Mouse (Mus musculus) embryonic facial prominence, embryonic 12.5 days (tissue): ENCODE measurements around the gene Agps. TPM values are rescaled to one million over a fixed set of nuclear protein-coding genes. Genes with fewer than 3 reads are reported as not detected.

ENCODE experiments used
- ATAC-seq: fragments of 200-750 bp; cut with Nextera tagmentation; 2 replicates; pipeline ENCODE4 v1.8.0; 2017; ENCODE audit not compliant: insufficient number of reproducible peaks, insufficient read depth, low FRiP score, low TSS enrichment
- H3K27ac ChIP-seq: fragments of 300-500 bp; sonication (generic); 2 replicates; pipeline ENCODE4 v1.5.1; 2016; ENCODE audit warnings: mild to moderate bottlenecking
- H3K27me3 ChIP-seq: fragments of 300-500 bp; sonication (generic); 2 replicates; pipeline ENCODE4 v1.6.1; 2016; ENCODE audit warnings: mild to moderate bottlenecking, moderate library complexity
- H3K36me3 ChIP-seq: fragments of 300-500 bp; sonication (generic); 2 replicates; pipeline ENCODE4 v1.6.1; 2016; ENCODE audit warnings: mild to moderate bottlenecking
- H3K4me1 ChIP-seq: fragments of 300-500 bp; sonication (generic); 2 replicates; pipeline ENCODE4 v1.6.1; 2016
- H3K4me2 ChIP-seq: fragments of 300-500 bp; sonication (generic); replicated peaks from 2 replicates; pipeline ENCODE4 v1.6.1; 2016; ENCODE audit warnings: mild to moderate bottlenecking, moderate library complexity
- H3K4me3 ChIP-seq: fragments of 300-500 bp; sonication (generic); 2 replicates; pipeline ENCODE4 v1.5.1; 2016; ENCODE audit warnings: mild to moderate bottlenecking
- H3K9ac ChIP-seq: fragments of 300-500 bp; sonication (generic); 2 replicates; pipeline ENCODE4 v1.6.1; 2016; ENCODE audit warnings: mild to moderate bottlenecking, moderate library complexity
- H3K9me3 ChIP-seq: fragments of 300-500 bp; sonication (generic); 2 replicates; pipeline ENCODE4 v1.6.1; 2016; ENCODE audit warnings: mild to moderate bottlenecking, moderate library complexity
- WGBS: fragments of 180-500 bp; shearing (Covaris S2); methylation state at CpG from one replicate; pipeline ENCODE4 v1.1.7; 2016; 5-methylcytosine and 5-hydroxymethylcytosine counted together
- polyA plus RNA-seq: library from polyadenylated mRNA; unstranded; fragments of >200 nt; fragmentation: Nextera tagmentation; extraction: Ambion mirVana; gene quantifications from 2 replicates; pipeline ENCODE4 v1.2.1, GENCODE M21; 2016

Gene Agps
- polyA plus RNA-seq, 1 experiment from 2014 or later = 46.6 TPM

DNA sequence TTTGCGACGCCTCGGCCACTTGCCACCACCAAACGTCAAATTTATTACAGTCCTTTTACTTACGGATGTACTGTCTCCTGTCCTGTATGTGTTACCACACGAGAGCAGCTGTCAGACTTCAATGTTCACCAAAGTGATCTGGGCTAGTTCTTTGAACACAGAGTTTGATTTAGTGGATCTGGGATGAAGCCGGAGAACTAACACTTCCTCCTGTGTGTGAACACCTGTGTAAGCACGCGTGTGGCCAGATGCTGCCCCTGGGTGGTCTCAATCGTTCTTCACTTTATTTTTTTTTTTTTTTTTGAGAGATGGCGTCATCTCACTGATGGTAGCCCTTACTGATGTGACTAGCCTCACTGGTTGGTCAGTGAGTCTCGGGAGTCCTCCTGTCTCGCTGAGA lies 17.1 kb upstream of the Agps start:
- no peak overlapping the region for H3K27ac ChIP-seq
- no peaks in the 10 kb centered on the region for H3K36me3 ChIP-seq
- H3K9ac ChIP-seq = no peak overlapping the region
- 65% methylated on average over 13 of the region's 13 CpGs for WGBS
- ATAC-seq = no peak
- H3K4me1 ChIP-seq = peaks cover 6% of the 10 kb centered on the region; the same call in 1 of the 2 replicates
- H3K4me3 ChIP-seq = no peak overlapping the region
- no peaks in the 10 kb centered on the region for H3K27me3 ChIP-seq
- H3K9me3 ChIP-seq = no peaks in the 10 kb centered on the region
- no peak overlapping the region for H3K4me2 ChIP-seq

DNA sequence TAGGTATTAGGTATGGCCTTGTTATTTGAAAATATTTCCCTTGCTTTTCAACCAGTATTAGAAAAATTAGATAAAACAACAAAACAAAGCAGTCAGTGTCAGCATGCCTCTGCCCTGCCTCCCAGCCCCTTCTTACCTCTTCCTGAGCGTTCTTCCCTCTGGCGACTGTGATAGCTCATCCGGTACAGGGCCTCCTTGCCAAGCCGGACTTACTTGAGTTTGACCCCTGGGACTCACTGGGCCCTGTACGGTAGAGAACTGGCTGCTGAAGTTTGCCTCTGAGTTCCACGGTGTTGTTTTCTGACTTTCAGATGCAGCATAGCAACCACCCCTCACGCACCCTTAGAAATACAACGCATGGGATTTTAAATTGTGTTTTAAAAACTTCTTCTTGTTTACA lies 16.5 kb upstream of the Agps start:
- 48% methylated on average over 8 of the region's 8 CpGs for WGBS
- Histone ChIP-seq H3K9me3 (no peaks in the 10 kb centered on the region), H3K36me3 (no peaks in the 10 kb centered on the region), H3K4me3 (no peak overlapping the region), H3K4me2 (no peak overlapping the region), H3K27ac (no peak overlapping the region), H3K4me1 (peaks cover 6% of the 10 kb centered on the region; the same call in 1 of the 2 replicates), H3K9ac (no peak overlapping the region), H3K27me3 (no peaks in the 10 kb centered on the region)
- no peak for ATAC-seq

DNA sequence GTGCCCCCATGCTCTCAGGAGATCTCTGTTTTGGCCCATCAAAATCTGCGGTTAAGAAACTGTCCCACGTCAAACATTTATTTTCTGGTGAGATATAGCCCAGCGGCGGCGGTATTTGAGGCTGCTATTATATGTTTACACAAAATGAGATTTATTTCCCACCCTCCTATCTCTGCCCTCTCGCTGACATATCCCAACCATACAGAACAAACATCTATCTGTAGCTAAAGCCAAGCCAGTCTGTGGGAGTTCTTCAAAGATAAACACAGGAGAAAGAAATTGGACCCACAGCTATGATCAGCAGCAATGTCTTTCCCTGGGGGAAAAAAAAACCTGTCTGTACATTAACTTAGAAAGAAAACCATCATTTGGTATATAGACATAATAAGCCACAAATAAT lies 15.3 kb upstream of the Agps start:
- Histone ChIP-seq H3K36me3 (no peaks in the 10 kb centered on the region), H3K9ac (no peak overlapping the region), H3K9me3 (no peaks in the 10 kb centered on the region), H3K27ac (no peak overlapping the region), H3K4me2 (no peak overlapping the region), H3K4me1 (peaks cover 6% of the 10 kb centered on the region; the same call in 1 of the 2 replicates), H3K27me3 (no peaks in the 10 kb centered on the region), H3K4me3 (no peak overlapping the region)
- ATAC-seq = no peak
- WGBS = 82% methylated on average over 6 of the region's 6 CpGs

DNA sequence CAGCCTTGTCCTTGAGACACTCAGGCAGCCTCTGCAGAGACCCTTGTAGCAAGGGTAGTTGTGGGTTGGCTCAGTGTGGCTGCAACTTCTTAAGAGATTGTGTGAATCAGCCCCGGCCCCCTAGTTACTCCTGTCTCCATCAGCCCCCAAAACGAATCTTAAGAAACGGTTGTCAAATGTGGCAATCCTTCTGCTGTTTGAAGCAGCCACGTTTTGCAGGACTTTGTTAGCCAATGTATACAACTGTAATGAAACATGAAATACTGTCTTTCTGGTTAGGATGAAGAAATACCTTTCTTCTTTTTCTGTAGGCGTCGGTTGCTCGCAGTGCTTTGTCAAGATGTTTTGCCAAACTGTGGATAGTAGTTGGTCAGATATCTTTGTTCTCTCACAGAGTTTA lies 13.3 kb upstream of the Agps start:
- Histone ChIP-seq H3K27me3 (no peaks in the 10 kb centered on the region), H3K36me3 (no peaks in the 10 kb centered on the region), H3K9me3 (no peaks in the 10 kb centered on the region), H3K4me2 (no peak overlapping the region), H3K27ac (no peak overlapping the region), H3K4me1 (peaks cover 6% of the 10 kb centered on the region; the same call in 1 of the 2 replicates), H3K9ac (no peak overlapping the region), H3K4me3 (no peak overlapping the region)
- ATAC-seq = no peak
- WGBS = 82% methylated on average over 7 of the region's 7 CpGs

DNA sequence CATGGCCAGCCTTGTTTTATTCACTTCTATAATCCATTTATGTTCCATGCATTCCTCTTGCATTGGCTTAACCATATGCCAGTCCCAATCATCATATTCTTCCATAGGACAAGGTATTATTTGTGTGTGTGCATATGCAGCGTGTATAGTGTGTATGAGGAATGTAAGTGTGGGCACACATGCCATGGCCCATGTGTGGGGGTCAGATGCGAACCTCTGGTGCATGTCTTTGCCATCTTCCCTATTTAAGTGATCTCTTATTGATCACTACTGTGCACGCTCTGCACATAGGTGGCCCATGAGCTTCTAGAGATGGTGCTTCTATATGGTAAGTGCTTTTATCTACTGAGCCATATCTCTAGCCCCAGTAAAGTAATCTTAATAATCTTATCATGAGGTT lies 12.2 kb upstream of the Agps start:
- Histone ChIP-seq H3K9me3 (no peaks in the 10 kb centered on the region), H3K27ac (no peak overlapping the region), H3K27me3 (no peaks in the 10 kb centered on the region), H3K4me1 (0 out of 2 replicates have a peak, but pooled peaks cover 3% of the 10 kb centered on the region), H3K36me3 (no peaks in the 10 kb centered on the region), H3K9ac (no peak overlapping the region), H3K4me3 (no peak overlapping the region), H3K4me2 (no peak overlapping the region)
- no peak for ATAC-seq
- WGBS = 95% methylated on average over 3 of the region's 3 CpGs

DNA sequence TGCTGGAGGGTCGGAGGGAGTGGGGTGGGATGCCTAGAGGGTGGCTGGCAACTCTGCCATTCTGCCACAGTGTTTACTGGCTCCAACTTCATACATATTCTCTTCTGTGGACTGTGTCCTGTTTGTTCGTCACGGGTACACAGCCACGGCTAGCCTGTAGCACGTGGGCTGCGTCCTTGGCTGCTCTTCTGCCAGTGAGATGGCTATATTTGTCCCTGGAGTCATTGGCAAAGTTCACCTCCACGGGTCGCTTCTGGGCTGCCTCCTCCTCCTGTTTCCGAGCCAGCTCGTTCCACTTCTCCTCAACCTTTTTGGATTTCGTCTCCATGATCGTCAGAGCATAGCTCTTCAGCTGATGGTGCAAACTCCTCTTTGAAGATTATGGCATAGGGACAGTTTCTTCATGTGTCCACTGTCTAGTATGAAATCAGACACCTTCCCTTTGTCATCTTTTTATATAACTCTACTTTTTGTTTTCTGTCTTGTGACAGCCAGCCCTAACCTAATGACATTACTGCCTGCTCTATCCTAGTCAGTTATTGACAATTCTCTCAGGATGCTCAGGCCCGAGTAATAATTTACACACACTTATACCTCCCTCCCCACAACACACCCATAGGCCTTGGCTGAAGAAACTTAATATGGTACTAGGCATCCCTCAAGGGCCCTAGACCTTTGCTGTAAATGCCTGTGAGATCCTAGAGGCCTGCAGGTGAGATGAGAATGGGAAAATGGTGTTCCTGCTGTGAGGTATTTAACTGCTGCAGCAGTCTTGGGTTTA lies 9.8 kb upstream of the Agps start:
- no peak for ATAC-seq
- Histone ChIP-seq H3K4me3 (no peak overlapping the region), H3K4me1 (0 out of 2 replicates have a peak, but pooled peaks cover 3% of the 10 kb centered on the region), H3K9me3 (no peaks in the 10 kb centered on the region), H3K9ac (no peak overlapping the region), H3K4me2 (no peak overlapping the region), H3K36me3 (no peaks in the 10 kb centered on the region), H3K27me3 (no peaks in the 10 kb centered on the region), H3K27ac (no peak overlapping the region)
- 88% methylated on average over 13 of the region's 13 CpGs for WGBS

DNA sequence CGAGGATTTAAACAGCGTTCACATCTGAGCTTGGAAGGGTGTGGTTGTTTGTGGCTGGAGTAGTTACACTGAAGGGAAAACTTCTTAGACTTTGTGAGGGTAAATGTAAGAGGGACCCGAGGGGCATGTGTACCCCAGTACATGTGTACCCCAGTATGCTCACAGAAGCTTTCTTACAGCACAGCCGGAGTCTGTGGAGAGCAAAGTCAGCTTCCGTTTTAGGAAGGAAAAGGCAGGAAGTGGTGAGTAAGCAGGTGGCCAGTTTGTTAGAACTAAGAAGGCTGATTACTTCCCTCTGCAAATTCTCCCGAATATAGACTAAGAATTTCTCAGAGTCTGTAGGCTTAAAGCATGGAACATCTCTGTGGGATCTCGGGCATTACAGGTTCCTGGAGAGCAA lies 8.2 kb upstream of the Agps start:
- Histone ChIP-seq H3K27ac (no peak overlapping the region), H3K9me3 (no peaks in the 10 kb centered on the region), H3K4me2 (no peak overlapping the region), H3K36me3 (no peaks in the 10 kb centered on the region), H3K27me3 (no peaks in the 10 kb centered on the region), H3K9ac (no peak overlapping the region), H3K4me3 (no peak overlapping the region), H3K4me1 (no peaks in the 10 kb centered on the region)
- 65% methylated on average over 7 of the region's 7 CpGs for whole genome bisulfite sequencing
- no peak for ATAC-seq

DNA sequence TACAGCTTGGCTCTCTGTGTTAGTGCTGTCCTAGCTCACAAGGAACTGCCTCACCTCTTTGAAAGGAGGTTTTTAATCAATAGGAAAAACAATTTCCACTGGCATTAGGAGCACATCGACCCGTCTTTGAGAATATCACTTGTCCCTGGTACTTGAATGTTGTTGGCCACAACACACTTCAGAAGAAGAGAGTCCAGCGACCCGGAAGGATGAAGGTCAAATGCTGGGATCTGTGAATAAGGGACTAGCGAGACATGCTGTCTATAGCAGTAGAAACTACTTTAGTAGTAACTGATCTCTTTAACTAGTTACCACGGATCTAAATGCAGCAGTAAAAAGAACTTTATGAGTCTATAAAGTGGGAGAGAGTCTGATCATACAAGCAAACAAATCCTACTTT lies 7.8 kb upstream of the Agps start:
- no peak for ATAC-seq
- no peak overlapping the region for H3K27ac ChIP-seq
- no peaks in the 10 kb centered on the region for H3K36me3 ChIP-seq
- no peaks in the 10 kb centered on the region for H3K4me1 ChIP-seq
- no peak overlapping the region for H3K4me2 ChIP-seq
- no peaks in the 10 kb centered on the region for H3K9me3 ChIP-seq
- no peaks in the 10 kb centered on the region for H3K27me3 ChIP-seq
- no peak overlapping the region for H3K9ac ChIP-seq
- H3K4me3 ChIP-seq = no peak overlapping the region
- 60% methylated on average over 6 of the region's 6 CpGs for WGBS

DNA sequence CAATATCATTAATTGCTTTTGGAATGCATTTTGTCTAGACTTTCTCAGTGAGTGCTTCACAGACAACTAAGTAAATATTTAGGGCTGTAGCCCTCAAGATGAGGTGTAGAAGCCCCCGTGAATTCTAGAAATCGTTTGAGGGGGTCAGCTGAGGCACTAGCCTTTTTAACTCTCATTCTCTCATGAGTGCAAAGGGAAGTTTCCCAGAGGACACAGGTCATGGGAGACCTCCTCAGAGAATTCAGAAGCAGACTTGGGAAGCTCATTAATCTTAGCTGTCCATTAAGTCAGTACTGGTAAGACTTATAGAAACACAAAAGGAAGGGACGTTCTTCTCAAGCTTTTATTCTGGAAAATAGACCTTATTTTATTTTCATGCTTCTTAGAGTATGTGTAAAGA lies 7.1 kb upstream of the Agps start:
- H3K9me3 ChIP-seq = no peaks in the 10 kb centered on the region
- H3K36me3 ChIP-seq = no peaks in the 10 kb centered on the region
- 39% methylated on average over 3 of the region's 3 CpGs for WGBS
- no peak overlapping the region for H3K27ac ChIP-seq
- no peak for ATAC-seq
- H3K27me3 ChIP-seq = no peaks in the 10 kb centered on the region
- H3K4me2 ChIP-seq = no peak overlapping the region
- H3K9ac ChIP-seq = no peak overlapping the region
- H3K4me1 ChIP-seq = no peaks in the 10 kb centered on the region
- no peak overlapping the region for H3K4me3 ChIP-seq

DNA sequence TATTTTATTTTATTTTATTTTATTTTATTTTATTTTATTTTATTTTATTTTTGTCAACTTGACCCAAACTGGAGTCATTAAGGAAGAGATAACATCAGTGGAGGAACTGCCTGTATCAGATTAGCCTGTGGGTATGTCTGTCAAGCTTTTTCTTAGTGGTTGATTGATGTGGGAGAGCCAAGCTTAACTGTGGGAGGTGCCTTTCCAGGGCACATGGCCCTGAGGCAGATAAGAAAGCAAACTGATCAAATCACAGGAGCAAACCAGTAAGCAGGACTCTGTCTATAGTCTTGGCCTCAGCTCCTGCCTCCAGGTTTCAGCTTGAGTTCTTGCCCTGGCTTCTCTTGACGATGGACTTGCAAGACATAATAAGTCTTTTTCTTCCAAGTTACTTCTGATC lies 6.4 kb upstream of the Agps start:
- Histone ChIP-seq H3K9me3 (no peaks in the 10 kb centered on the region), H3K27me3 (no peaks in the 10 kb centered on the region), H3K4me3 (no peak overlapping the region), H3K36me3 (no peaks in the 10 kb centered on the region), H3K9ac (no peak overlapping the region), H3K4me1 (no peaks in the 10 kb centered on the region), H3K4me2 (no peak overlapping the region), H3K27ac (no peak overlapping the region)
- no peak for ATAC-seq
- WGBS = 48% methylated on average over 1 of the region's 1 CpGs

DNA sequence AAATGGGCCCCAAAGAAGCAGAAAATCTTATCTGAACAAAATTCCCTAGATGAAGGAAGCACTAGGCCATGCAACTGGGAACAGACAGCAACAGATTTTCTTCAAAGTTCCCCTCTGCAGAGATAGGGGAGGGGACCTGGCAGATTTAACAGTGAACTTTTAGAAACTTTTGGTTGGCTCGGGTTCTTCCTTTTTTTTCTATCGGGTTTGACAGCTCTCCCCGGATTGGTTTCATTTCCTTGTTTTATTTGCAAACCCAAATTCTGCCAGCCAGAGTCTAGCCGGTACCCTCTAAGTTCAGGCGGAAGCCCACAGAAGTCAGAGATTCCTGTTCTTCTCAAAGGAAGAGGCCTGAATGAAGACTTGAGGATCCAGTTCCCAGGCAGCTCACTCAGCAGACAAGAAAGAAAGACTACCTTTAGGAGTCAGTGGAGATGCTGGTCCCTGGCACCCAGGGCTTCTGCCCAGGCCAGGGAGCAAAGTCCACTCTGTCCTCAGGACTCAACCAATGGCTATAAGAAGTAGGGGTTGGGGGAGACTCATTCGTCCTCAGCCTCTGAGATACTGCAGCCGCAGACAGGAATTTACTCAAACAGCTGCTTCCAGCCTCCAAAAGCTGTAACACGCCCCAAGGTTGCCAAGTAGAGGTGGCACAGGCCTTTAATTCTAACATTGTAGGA lies 2.9 kb upstream of the Agps start:
- ATAC-seq = no peak
- H3K9ac ChIP-seq = no peak overlapping the region
- WGBS = 78% methylated on average over 8 of the region's 8 CpGs
- no peak overlapping the region for H3K4me3 ChIP-seq
- H3K36me3 ChIP-seq = no peaks in the 10 kb centered on the region
- H3K4me1 ChIP-seq = peaks cover 14% of the 10 kb centered on the region
- no peaks in the 10 kb centered on the region for H3K27me3 ChIP-seq
- no peak overlapping the region for H3K4me2 ChIP-seq
- H3K9me3 ChIP-seq = no peaks in the 10 kb centered on the region
- H3K27ac ChIP-seq = no peak overlapping the region

DNA sequence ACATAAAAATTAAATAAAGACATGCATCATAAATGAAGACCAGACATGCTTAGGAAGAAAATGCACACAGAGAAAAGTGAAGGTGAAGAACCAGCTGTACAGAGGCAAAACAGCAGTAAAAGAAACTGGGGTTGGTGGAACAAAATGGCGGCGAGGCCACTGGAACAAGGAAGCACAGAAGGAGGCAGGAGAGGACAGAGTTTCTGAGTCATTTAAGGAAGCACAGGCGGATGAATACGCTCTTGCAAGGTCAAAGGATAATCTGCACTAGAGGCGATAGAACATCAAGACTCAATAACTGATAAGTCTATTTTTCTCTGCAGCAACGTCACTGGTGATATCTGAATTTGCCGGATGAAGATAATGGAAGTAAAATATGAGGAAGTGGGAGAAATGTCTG lies 1.7 kb upstream of the Agps start:
- Histone ChIP-seq H3K9me3 (no peaks in the 10 kb centered on the region), H3K27me3 (no peaks in the 10 kb centered on the region), H3K4me2 (no peak overlapping the region), H3K4me3 (no peak overlapping the region), H3K36me3 (no peaks in the 10 kb centered on the region), H3K9ac (no peak overlapping the region), H3K4me1 (peaks cover 16% of the 10 kb centered on the region), H3K27ac (no peak overlapping the region)
- WGBS = 94% methylated on average over 7 of the region's 7 CpGs
- no peak for ATAC-seq
